Mouse (Mus musculus) kidney, postnatal 25 days (tissue): ENCODE data around the gene Reg3d.
"Not testable (repeated sequence)": the region's sequence is repeated elsewhere in the genome, so short reads cannot be mapped to it uniquely, and the experiment has no call there.

ENCODE experiments used
- DNase-seq, 2 experiments: peaks; one replicate each; pipeline ENCODE4 v3.0.0; 2021; ENCODE audit warnings: mixed read lengths in 2 of 2

Gene Reg3d

DNA sequence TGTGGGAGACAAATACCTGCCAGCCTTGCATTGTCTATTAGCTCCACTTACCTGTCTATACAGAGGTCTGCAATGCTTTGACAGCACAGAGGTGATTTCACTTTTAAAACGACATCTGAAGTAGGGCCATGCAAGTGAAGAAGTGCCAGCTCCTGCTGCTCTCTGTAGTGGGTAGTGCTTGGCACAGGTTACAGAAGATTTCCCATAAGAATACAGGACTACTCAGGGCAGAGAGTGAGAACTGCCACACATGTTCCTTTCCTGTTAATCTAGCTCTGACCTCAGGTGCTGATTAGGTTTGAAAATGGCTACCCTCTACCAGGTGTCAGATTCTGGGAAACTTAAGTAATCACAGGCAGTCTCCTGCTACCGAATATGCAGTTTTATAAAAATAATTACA is at the start of gene Reg3d:
Reg3d (minus strand) TSS at position 101 of the 400 bp plus-strand sequence.
- no peak for DNase-seq

DNA sequence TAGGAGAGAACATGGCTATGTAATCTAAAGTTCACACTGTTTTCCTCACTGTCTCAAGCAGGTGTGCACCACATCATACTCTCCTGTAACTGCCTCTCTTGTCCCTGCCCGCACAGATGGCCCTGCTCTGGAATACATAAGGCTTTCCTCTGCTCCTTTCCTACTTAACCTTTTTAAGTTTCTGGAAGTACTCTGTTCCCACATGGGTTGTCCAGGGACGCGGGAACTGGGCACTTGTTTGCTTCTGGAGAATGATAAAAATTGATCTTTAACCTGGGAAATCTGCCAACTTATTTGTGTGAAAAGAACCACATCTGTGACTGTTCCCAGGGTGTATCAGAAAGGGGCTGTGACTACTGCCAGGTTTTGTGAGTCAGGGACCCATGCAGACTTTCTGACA is 46.8 kb upstream of the Reg3d start:
- no peak for DNase-seq

DNA sequence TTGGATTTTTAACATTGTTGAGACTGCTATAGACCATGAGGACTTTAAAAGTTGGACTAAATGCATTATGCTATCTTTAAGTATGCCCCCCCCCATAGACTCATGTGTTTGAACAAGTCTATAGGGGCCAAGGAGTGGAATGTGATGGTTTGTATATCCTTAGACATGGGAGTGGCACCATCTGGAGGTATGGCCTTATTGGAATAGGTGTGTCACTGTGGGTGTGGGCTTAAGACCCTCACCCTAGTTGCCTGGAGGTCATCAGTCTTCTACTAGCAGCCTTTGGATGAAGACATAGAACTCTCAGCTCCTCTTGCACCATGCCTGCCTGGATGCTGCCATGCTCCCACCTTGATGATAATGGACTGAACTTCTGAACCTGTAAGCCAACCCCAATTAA is 43.7 kb upstream of the Reg3d start, which contains the start of gene Reg1:
Reg1 (plus strand) TSS at position 301 of the 400 bp plus-strand sequence.
- DNase-seq, result not testable (repeated sequence)

DNA sequence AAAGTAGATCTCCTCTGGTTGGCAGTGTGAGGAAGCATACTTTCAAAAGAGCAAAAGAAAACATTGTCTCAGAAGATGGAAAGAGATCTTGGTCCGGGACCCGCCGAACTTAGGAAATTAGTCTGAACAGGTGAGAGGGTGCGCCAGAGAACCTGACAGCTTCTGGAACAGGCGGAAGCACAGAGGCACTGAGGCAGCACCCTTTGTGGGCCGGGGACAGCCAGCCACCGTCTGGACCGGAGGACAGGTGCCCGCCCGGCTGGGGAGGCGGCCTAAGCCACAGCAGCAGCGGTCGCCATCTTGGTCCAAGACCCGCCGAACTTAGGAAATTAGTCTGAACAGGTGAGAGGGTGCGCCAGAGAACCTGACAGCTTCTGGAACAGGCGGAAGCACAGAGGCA is 16.7 kb upstream of the Reg3d start, which contains the start of gene Reg2:
Reg2 (plus strand) TSS at position 301 of the 400 bp plus-strand sequence.
- not testable (repeated sequence) for DNase-seq

DNA sequence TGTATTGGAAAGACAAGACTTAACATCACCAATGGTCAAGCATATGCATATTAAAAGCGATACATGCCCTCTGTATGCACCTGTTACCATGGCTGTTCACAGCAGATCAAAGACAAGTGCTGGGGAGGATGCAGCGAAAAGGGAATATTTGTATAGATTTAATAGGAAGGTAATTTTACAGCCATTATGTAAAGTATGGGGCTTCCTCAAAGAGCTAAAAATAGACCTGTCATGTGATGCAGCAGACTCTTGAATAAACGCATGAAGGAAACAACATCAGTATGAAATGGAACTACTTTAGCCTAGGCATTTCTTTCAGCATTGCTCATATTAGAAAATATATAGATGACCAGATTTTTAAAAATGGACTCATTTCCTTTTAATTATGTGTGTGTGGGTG is 6.9 kb upstream of the Reg3d start:
- DNase-seq, result no peak

DNA sequence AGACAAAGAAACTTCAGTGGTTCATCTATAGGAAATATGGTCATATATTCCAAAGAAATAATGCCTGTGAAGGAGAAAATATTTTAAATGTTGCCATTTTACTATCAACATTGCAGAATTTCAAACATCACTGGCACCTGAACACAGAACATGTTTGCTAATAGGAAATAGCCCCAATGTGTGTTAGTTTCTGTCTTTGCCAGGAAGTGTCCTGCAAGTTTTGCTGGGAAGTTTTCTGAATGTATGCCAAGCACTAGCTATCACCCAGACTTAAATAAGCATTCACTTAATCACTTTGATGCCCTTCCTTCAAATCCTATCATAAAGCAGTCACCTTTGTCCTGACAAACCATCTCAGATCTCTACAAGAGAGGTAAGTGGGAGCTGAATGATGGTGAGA is 1.7 kb upstream of the Reg3d start, which contains the start of gene Reg3a:
Reg3a (plus strand) TSS at position 301 of the 400 bp plus-strand sequence.
- DNase-seq, result no peak

DNA sequence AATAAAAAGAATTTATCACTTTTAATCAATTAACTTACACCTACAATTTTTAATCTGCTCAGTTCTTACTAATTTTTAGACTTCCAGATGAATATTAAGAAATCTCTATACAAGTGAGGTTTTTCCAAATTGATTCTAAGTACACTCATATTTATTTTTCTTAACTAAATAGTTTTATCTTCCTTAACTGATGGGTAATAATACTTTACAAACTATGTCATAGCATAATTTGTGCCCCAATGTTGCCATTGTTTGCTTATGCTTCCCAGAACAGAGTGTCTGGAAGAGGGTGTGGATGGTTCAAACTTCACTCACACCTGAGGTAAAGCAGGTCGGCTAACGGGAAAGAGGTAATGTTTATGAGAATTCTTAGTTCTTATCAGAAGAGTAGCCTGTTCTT is 8.3 kb downstream of the Reg3d start, which contains the start of gene Reg3b:
Reg3b (plus strand) TSS at position 301 of the 400 bp plus-strand sequence.
- DNase-seq, result no peak

DNA sequence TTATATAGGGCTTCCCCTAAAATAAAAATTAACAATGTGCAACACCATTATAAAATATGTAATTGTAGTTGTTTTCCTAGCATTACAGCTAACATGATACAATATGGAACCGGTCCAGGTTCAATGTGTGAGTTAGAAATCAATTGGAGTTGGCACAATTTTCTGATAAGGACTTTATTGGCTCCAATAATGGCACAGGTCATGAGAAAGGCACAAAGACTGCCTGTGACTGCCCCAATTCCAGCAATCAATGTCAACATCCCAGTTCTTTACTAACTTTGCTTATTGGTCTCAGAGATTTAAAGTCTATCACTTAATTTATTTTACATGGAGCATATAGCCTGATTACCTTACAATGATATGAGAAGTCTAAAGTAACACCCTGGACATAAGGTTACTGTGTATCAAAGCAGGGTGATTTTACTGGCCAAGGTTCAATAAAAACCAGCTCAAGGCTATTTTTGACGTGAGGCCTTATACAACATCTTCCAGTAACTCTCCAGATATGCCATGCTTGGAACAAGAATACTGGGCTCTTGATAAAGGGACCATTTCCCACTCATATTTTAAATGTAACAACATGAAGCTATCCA is 16.6 kb downstream of the Reg3d start:
- no peak for DNase-seq

DNA sequence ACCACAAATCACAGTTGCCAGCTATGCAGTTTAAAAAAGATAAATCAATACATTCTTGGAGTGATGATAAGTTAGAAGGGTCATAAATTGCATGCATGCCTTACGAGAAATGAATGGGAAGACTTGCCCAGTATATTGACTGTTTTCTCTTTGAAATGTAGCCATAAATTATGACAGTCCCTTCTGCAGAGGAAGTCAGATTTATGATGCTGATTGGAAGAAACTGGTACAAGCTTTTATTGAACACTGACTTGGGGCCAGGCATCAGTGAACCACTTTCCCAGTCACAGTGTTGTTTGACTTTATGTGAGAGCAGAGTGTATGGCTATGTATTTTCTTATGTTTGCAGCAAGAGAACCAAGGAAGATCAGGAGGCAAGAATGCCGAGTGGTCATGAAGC is 37.0 kb downstream of the Reg3d start:
- DNase-seq, result no peak

DNA sequence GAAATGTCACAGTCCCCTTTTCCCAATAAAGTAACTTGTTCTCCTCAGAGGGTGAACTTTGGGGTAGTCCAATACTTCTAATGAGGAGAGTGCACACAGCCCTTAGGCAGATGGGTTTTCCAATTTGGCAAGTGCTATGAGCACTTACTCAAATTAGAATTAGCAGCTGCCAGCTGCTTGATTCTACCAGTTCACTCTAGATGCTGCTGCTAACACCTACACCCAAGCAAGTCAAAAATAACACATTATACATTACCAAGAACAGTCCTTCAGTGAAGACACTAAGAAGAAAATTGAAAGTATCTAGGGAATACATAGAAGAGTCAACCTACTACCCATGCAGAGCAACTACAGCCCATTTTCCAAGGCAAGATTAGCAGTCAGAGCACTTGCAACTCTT is 38.4 kb downstream of the Reg3d start:
- DNase-seq, result no peak

DNA sequence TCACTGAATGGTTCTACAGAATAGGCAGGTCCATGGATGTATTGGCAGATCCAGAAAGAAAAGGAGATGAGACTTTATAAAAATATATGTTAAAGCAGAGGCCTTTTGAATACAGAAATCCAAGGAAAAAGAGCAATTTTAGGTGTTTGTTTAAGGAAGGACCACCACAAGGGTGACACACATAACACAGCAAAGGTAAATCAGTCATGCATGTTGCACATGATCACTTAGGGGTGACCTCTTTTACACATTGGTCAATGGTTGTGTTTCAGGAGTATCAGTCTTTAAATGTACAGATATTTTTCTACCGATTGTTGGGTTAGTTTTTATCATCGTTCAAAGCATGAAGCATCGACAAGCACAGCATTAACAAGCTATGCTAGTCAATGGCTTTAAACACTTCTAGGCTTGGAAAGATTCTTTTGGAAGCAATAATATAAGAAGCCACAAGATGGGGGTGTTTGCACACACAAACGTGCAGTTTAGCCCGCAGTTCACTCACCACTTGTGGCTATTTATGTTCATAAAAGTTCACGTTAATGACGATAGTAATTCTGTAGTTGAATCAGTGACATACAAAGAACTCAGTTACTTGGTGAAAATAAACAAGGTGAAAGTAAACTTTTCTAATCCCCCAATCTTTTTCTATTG is 46.6 kb downstream of the Reg3d start:
- no peak for DNase-seq

DNA sequence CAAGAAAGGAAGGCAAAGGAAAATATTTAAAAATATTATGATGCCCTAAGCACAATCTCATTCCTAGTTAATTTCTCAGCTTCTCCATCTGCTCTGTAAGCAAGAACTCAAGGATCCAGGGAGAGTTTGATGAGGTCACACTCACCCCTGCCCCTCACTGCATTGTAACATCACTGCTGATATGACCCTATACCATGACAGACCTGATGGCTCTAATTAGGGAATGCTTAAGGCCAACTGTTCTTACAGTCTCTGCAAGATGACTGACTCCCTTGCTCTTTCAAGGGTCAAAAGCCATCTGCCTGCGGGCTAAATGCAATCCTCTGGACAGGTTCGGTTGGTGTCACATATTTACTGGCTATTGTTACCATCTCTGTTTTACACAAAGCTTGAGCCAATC is 49.5 kb downstream of the Reg3d start:
- no peak for DNase-seq

DNA sequence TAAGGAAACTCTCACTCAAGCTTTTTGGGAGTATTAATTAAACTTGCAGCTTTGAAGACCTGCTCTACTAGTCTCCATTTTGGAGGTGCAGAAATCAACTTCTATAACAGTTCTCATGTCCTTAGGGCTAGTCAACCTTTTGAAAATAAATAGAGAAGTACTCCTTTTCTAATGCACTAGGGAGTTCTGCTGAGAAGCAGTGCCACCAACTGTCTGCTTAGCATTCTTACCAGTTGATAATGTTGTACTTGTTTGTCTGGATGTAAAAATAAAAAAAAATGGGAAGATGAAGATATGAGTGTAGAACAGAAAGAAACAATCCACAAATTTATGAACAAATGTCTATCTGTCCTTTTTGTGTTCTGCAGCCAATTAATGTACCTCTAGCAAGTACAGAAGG is 50.9 kb downstream of the Reg3d start:
- DNase-seq, result no peak
